Mouse (Mus musculus) ES-E14 (cell line): Measurements from ENCODE around the gene Fbxl7.

Experiments
- CHD2 ChIP-seq: IDR thresholded peaks from 2 replicates; pipeline ENCODE4 v1.6.1; 2014; ENCODE audit warnings: mild to moderate bottlenecking, low read depth, low read length, inconsistent platforms
- HCFC1 ChIP-seq: IDR thresholded peaks from 2 replicates; pipeline ENCODE4 v1.6.1; 2012; ENCODE audit warnings: low read length, inconsistent platforms, borderline replicate concordance; ENCODE audit not compliant: insufficient read depth
- MAFK ChIP-seq: IDR thresholded peaks from 2 replicates; pipeline ENCODE4 v1.6.1; 2014; ENCODE audit warnings: mild to moderate bottlenecking, low read depth, low read length, inconsistent platforms; ENCODE audit not compliant: insufficient read depth
- ZC3H11A ChIP-seq: IDR thresholded peaks from 2 replicates; pipeline ENCODE4 v1.6.1; 2012; ENCODE audit warnings: low read depth, mild to moderate bottlenecking, inconsistent platforms, low read length, borderline replicate concordance
- ZNF384 ChIP-seq: IDR thresholded peaks from 2 replicates; pipeline ENCODE4 v1.6.1; 2012; ENCODE audit warnings: low read depth, low read length, inconsistent platforms

DNA sequence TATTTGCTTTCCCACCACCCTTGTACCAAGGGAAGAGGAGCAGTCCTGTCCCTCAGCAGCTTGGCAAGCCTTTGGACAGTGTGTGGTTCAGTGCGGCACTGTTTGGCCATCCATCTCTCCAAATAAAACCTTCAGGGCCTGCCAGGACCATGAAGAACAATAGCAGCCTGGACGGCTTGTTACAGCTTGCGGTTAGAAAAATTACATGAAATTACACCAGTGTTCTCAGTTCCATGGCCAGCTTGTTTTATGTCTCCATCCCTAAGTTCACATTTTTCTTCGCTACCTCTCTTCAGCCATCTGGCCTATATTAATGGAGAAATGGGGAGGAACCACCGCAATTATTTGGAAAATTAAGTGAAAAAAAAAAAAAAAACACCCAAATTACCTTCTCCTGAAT lies 259.8 kb downstream of the Fbxl7 start:
- TF ChIP-seq ZNF384 (no peak), HCFC1 (no peak), MAFK (no peak), ZC3H11A (no peak), CHD2 (no peak)
